Mouse (Mus musculus) heart, adult 18-20 months (tissue): ENCODE measurements around the gene Acta2. TPM values are rescaled to one million over a fixed set of nuclear protein-coding genes. Genes with fewer than 3 reads are reported as not detected.

Experiments used
- DNase-seq, 2 experiments: peaks; one replicate each; pipeline ENCODE4 v3.0.0; 2021 to 2022; ENCODE audit warnings: mixed read lengths in 1 of 2
- total RNA-seq, 2 experiments: library from RNA; stranded (reverse); gene quantifications; 2 replicates each; pipeline ENCODE4 v1.2.3; 2021

Gene Acta2
- total RNA-seq, 2 experiments from 2014 or later: 89.3 to 104 TPM

- no peak for DNase-seq
Observed at GRCm38 (mm10) chr19:34191645-34192007, 63.8 kb downstream of the Acta2 start.

Other genes with a start within 250 kb of the Acta2 start
- not detected for gene Lipk, start 247.3 kb downstream of the Acta2 start, total RNA-seq
- gene Lipn, start 188.2 kb downstream of the Acta2 start, total RNA-seq: not detected
- not detected for gene Lipm, start 154.7 kb downstream of the Acta2 start, total RNA-seq
- gene Ankrd22, start 89.5 kb downstream of the Acta2 start, total RNA-seq: not detected
- 1 to 10 TPM; 3.1 to 3.9 TPM for gene Stambpl1, start 63.4 kb downstream of the Acta2 start, total RNA-seq
- 10 to 100 TPM; 13.9 to 18.8 TPM for gene Fas, start 35.1 kb upstream of the Acta2 start, total RNA-seq
- gene Ch25h, start 219.6 kb upstream of the Acta2 start, total RNA-seq: under 1 TPM in 1 of 2 experiments, not detected in 1; 0.25 TPM